Mouse (Mus musculus): Measurements from ENCODE around the gene Gm49425.

Gm49425 gene

GRCm38 (mm10) chr15:101491431-101491830 lies 25.6 kb downstream of the Gm49425 start, which contains the start of gene Krt83:
TSS of gene Krt83 (minus strand) at chr15:101491512.
- DNase-seq (ENCODE audit: low spot score in 2 of 2) = no peak

DNA sequence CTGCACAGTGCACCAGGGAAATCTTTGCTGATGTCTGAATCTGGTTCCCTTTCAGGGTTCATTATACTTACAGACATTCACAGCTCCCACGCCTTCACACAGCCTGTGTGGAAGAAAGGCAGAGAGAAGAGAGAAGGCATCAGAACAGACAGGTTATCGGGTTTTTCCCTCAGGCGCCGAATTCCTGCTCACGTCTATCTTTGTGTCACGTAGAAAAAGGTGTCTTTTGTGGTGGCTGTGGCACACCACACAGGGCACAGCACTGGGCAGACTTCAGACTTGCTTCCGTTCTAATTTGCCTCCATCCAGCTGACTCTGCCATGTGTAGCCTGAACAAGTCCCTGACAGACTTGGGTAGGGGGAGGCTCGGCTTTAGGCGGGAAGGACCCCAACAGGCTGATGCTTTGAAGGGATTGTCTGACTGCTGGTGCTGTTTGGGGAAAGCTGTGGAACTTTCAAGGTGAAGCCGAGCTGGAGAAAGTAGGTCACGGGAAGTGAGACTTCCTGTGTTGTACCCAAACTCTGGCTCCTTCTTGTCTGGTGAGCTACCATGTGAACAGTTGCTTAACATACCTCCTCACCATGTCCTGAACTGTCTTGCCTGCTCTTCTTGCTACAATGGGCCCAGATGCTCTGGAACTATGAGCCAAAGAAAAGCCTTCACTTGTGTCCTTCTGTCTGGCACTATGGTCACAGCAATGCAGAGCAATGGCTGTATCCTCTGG lies 31.0 kb downstream of the Gm49425 start:
- DNase-seq (ENCODE audit: low spot score in 2 of 2) = peak; percentile 23 to 40

DNA sequence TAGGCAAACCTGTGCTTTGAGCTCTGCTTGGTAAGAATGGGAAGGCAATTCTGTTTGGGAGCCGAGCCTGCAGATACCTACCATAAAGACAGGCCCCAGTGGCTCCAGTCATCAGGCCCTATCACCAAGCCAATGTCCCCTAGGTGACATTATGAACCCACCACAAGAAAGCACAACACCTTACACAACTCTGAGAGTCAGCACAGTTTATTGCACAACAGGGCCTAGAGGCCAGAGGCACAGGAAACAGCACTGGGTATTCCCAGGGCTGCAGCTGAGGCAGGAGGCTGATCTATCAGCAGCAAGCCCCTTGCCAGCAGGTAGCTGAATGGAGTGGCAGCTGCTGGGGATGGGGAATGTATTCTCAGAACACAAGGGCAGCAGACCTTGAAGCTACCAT lies 32.1 kb downstream of the Gm49425 start:
- no peak for DNase-seq (ENCODE audit: low spot score in 2 of 2)

DNA sequence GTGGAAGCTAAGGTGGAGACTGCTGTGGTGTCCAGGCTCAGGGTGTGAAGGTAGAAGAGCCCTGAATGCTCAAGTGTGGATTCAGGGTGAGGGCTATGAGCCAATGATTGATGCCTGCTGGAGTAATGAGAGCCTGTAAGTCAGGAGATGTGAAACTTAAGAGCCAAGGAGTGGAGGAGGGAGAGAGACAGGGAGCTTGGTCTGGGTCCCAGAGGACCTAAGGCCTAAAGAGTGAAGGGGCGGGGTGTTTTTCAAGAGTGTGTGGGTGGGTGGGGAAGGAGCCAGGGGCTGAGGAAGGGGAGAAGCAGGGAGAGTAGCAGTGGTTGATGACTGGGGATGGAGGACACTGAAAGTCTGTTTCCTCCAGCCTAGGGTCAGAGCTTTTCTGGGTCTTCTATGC lies 33.4 kb downstream of the Gm49425 start:
- DNase-seq (ENCODE audit: low spot score in 2 of 2) = no peak

DNA sequence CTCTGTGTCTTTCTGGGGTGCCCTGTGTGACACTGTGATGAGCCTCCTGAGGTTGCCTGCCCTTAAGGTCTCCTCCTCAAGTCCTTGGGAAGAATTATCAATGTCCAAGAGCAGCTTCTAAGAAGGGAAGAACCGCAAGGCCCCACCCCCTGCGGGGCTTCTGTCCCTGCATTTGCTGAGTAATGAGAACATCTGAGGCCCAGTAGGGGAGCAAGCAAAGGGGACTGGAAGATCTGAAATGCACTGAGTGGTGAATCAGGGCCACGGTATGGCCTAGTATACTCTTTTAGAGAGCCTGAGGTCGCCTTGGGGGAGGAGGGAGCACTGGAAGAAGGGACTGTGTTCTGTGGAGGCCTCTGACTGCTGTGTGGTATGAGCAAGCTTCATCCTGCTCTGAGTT lies 35.0 kb downstream of the Gm49425 start:
- no peak for DNase-seq (ENCODE audit: low spot score in 2 of 2)

GRCm38 (mm10) chr15:101479666-101480060 lies 37.4 kb downstream of the Gm49425 start:
- DNase-seq (ENCODE audit: low spot score in 2 of 2) = no peak

DNA sequence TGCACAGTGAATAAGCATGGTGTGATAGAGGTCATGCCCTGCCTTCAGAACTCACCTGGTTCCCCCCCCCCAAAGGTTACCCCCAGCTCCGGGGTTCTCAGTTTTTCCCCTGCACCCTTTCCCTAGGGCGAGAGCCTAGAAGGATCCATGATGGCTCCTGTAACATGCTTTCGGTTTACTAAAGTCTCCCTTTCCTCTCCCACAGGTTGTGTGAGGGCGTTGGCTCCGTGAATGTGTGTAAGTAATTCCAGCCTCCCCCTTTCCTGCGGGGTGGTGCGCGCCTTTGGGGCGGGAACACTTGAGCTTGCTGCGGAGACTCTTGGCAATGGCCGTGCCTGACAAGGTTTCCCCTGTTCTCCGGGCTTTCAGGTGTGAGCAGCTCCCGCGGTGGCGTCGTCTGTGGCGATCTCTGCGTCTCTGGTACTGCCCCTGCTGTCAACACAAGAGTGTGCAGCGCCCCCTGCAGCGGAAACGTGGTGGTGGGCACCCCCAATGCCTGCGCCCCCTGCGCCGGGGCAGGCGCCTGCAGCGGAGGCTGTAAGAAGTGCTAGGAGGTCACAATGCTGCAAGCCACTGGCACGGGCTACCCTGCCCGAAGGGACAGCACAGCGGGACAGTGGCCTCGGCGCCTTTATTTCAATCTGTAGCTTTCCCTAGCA lies 37.9 kb downstream of the Gm49425 start:
- DNase-seq (ENCODE audit: low spot score in 2 of 2) = peak; percentile 69 to 82

DNA sequence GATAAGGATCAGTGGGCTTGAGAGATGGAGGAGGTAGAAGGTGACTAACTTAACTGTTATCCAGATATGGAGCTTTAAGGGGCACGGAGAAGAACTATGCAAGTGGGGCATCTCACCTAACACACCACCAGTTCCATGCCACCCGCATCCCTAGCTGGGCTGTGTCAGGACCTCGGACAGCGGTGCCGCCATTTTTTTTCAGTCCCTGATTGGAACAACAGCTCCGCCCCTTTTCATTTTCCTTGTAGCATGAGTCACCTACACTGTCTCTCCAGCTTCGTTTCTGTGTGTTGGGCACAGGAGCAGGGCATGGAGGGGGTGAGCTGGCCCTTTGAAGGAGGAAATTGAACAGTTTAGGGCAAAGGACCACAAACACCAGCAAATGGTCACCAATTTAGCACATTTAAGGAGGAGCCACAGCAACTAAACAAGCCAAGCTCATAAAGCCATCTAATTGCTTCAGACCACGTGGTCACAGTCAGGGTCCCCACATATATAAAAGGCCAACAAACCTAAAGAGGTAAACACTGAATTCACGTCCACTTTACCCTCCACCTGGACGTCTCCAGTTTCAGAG lies 44.0 kb downstream of the Gm49425 start, which contains the start of gene Krt86:
Krt86 (plus strand) TSS at position 527 of the 577 bp plus-strand sequence.
- DNase-seq (ENCODE audit: low spot score in 2 of 2) = no peak

DNA sequence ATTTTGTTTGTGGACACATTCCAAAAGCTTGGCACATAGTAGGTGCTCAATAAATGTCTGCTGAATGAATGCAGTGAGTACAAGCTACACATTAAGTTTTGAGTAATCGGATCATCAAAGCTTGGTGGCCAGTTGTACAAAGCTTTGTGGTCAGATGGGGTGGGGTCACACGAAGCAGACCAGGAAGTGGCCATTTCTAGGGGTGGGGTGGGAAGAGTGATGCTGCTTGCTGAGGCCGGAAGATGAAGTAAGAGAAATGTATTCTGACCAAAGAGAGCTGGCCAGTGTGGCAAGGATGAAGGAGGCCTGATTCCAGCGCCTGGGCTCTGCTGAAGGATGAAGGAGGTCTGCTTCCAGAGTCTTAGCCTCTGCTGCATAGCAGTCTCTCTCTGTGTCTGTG lies 48.0 kb downstream of the Gm49425 start:
- no peak for DNase-seq (ENCODE audit: low spot score in 2 of 2)
